Mouse (Mus musculus): ENCODE results near the gene Zbtb7b. TPM values are rescaled to one million over a fixed set of nuclear protein-coding genes. Genes with fewer than 3 reads are reported as not detected.
"Not testable (repeated sequence)": the region's sequence is repeated elsewhere in the genome, so short reads cannot be mapped to it uniquely, and the experiment has no call there.

Gene Zbtb7b
- polyA plus RNA-seq, 1 experiment from 2014 or later = 0.88 TPM

DNA sequence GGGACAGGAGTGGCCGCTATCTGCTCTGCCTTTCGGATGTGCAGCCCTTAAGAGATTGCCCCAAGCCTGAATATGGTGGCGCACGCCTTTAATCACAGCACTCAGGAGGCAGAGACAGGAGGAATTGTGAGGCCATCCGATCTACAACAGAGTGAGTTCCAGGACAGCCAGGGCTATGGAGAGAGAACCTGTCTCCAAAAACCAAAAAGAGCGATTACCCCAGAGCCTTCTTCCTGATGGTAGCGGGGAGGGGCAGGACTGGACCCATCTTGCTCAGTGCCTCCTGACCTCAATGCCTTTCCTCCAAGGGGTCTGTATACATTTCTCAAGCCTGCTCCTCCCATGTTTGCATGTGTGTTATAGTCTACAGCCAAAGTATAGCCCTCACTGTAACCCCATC is 34.4 kb upstream of the Zbtb7b start:
- ATAC-seq; H3K4me3 ChIP-seq (ENCODE audit: low read length); H3K9me3 ChIP-seq (ENCODE audit: control insufficient read depth, low read length); H3K27me3 ChIP-seq (replicated peaks; ENCODE audit: control insufficient read depth, insufficient read depth, low read length); H3K36me3 ChIP-seq (ENCODE audit: control insufficient read depth, insufficient read depth, low read length); H3K4me2 ChIP-seq (ENCODE audit: low read length); H3K9ac ChIP-seq (ENCODE audit: low read depth, low read length); H3K27ac ChIP-seq (ENCODE audit: low read depth, low read length): not testable (repeated sequence)
- H3K4me1 ChIP-seq (ENCODE audit: control insufficient read depth, insufficient read depth, low read depth, low read length) = peaks cover 14% of the 10 kb centered on the region
- WGBS = 95% methylated on average over 6 of the region's 7 CpGs

DNA sequence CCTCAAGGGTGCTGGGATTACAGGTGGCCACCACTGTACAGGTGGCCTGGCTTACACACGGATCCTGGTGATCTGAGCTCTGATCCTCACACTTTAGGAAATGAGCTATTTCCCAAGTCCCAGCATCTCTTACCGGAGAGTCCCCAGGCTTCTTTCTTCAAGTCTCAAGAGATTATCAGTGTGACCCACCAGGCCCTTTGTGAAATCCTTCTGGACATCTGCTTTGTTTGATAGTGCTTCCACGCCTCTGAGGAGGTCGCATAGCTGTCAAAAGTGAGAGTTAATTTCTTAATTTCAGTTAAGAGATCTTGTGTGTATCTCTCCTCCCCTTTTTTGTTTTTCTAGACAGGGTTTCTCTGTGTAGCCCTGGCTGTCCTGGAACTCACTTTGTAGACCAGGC is 31.3 kb upstream of the Zbtb7b start:
- Histone ChIP-seq H3K9ac (ENCODE audit: low read depth, low read length) (no peak overlapping the region), H3K4me3 (ENCODE audit: low read length) (no peak overlapping the region)

DNA sequence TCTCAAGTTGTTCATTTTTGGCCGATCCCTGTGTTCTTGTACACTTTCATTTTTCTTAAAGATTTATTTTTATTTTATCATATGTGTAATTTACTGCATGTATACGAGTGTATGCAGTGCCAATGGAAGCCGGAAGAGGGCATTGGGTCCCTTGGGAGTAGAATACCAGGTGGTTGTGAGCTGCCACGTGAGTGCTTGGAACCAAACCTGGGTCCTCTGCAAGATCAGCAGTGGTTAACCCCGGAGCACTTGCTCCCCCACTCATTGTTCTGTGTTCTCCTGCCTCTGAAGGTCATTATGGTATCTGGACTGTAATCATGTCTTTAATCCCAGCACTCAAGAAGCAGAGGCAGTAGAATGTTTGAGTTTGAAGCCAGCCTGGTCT is 30.6 kb upstream of the Zbtb7b start:
- no peak for ATAC-seq
- no peak overlapping the region for H3K9ac ChIP-seq (ENCODE audit: low read depth, low read length)
- H3K36me3 ChIP-seq (ENCODE audit: control insufficient read depth, insufficient read depth, low read length) = no peaks in the 10 kb centered on the region
- H3K9me3 ChIP-seq (ENCODE audit: control insufficient read depth, low read length) = no peaks in the 10 kb centered on the region
- H3K27me3 ChIP-seq (replicated peaks; ENCODE audit: control insufficient read depth, insufficient read depth, low read length) = no peaks in the 10 kb centered on the region
- H3K4me3 ChIP-seq (ENCODE audit: low read length) = no peak overlapping the region
- H3K4me2 ChIP-seq (ENCODE audit: low read length) = no peak overlapping the region
- 85% methylated on average over 5 of the region's 5 CpGs for WGBS
- no peak overlapping the region for H3K27ac ChIP-seq (ENCODE audit: low read depth, low read length)
- H3K4me1 ChIP-seq (ENCODE audit: control insufficient read depth, insufficient read depth, low read depth, low read length) = peaks cover 7% of the 10 kb centered on the region

More for the DNA sequence above, 31.3 kb upstream of the Zbtb7b start:
- Histone ChIP-seq H3K27me3 (replicated peaks; ENCODE audit: control insufficient read depth, insufficient read depth, low read length) (no peaks in the 10 kb centered on the region), H3K27ac (ENCODE audit: low read depth, low read length) (no peak overlapping the region), H3K36me3 (ENCODE audit: control insufficient read depth, insufficient read depth, low read length) (no peaks in the 10 kb centered on the region), H3K9me3 (ENCODE audit: control insufficient read depth, low read length) (no peaks in the 10 kb centered on the region), H3K4me2 (ENCODE audit: low read length) (no peak overlapping the region), H3K4me1 (ENCODE audit: control insufficient read depth, insufficient read depth, low read depth, low read length) (peaks cover 7% of the 10 kb centered on the region)
- 93% methylated on average over 4 of the region's 4 CpGs for WGBS
- no peak for ATAC-seq

DNA sequence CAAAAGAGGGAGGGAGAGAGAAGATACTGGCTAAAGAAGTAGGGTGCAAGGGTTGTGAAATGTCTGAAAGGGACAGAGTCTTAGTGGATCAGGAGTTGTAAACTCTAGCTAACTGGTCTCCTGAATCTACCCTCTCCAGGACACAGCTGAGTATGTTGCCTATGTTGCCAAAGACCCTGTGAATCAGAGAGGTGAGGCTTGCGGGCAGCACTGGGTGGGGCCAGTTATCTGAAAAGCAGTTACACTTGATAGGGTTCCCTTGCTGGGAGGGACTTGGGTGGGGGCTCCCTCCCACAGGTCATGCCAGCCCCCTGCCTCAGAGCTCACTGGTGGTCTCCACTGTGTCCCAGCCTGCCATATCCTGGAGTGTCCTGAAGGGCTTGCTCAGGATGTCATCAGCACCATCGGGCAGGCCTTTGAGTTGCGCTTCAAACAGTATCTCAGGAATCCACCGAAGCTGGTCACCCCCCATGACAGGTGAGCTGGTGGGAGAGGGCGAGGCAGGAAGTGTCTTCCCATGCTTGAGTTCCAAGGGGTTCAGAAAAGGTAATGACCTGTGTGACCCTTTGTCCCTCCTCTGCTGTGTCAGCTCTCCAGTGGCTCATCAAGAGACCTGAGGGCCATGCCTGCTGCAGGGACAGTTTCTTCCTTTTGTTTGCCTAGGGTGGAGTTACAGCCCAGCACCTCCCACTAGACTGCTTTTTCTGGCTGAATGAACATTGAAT is 30.0 kb upstream of the Zbtb7b start:
- H3K9ac ChIP-seq (ENCODE audit: low read depth, low read length) = no peak overlapping the region
- H3K4me1 ChIP-seq (ENCODE audit: control insufficient read depth, insufficient read depth, low read depth, low read length) = peaks cover 12% of the 10 kb centered on the region
- no peaks in the 10 kb centered on the region for H3K27me3 ChIP-seq (replicated peaks; ENCODE audit: control insufficient read depth, insufficient read depth, low read length)

DNA sequence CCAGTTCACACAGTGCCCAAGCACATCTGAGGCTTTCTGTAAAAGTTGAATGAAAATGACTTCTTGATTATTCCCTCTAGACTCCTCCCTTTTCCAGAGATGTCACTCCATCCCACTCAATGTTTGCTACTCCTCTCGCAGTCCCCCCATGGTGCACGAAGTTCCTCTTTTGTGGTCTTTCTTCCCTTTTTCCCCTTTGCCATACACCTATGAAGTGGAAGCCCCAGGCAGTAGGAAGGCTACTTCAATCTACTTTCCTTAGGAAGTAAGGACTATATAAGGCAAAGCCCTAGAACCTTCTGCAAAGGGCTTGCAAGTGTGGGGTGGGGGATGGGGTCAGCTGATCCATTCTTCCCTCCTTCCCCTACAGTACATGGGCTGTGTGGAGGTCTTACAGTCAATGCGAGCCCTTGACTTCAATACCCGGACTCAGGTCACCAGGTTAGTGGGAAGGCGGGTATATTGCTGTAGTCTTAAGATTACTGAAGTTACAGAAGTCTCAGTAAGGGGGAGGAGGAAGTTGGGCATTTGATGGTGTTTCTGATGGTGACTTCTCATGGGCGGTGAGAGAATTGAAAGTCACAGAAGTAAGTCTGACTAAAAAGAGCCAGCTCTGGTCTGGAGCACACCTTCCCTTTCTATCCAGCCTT is 28.1 kb upstream of the Zbtb7b start:
- WGBS = 76% methylated on average over 6 of the region's 6 CpGs
- Histone ChIP-seq H3K36me3 (ENCODE audit: control insufficient read depth, insufficient read depth, low read length) (no peaks in the 10 kb centered on the region), H3K4me2 (ENCODE audit: low read length) (peak overlapping the region; percentile 66), H3K27ac (ENCODE audit: low read depth, low read length) (no peak overlapping the region), H3K9ac (ENCODE audit: low read depth, low read length) (no peak overlapping the region), H3K4me3 (ENCODE audit: low read length) (peak overlapping the region; percentile 36), H3K9me3 (ENCODE audit: control insufficient read depth, low read length) (no peaks in the 10 kb centered on the region), H3K4me1 (ENCODE audit: control insufficient read depth, insufficient read depth, low read depth, low read length) (peaks cover 18% of the 10 kb centered on the region), H3K27me3 (replicated peaks; ENCODE audit: control insufficient read depth, insufficient read depth, low read length) (no peaks in the 10 kb centered on the region)
- ATAC-seq = no peak

More for the DNA sequence above, 30.0 kb upstream of the Zbtb7b start:
- no peaks in the 10 kb centered on the region for H3K9me3 ChIP-seq (ENCODE audit: control insufficient read depth, low read length)
- no peak overlapping the region for H3K4me2 ChIP-seq (ENCODE audit: low read length)
- H3K27ac ChIP-seq (ENCODE audit: low read depth, low read length) = no peak overlapping the region
- H3K4me3 ChIP-seq (ENCODE audit: low read length) = no peak overlapping the region
- 98% methylated on average over 5 of the region's 5 CpGs for WGBS
- ATAC-seq = no peak
- H3K36me3 ChIP-seq (ENCODE audit: control insufficient read depth, insufficient read depth, low read length) = no peaks in the 10 kb centered on the region

DNA sequence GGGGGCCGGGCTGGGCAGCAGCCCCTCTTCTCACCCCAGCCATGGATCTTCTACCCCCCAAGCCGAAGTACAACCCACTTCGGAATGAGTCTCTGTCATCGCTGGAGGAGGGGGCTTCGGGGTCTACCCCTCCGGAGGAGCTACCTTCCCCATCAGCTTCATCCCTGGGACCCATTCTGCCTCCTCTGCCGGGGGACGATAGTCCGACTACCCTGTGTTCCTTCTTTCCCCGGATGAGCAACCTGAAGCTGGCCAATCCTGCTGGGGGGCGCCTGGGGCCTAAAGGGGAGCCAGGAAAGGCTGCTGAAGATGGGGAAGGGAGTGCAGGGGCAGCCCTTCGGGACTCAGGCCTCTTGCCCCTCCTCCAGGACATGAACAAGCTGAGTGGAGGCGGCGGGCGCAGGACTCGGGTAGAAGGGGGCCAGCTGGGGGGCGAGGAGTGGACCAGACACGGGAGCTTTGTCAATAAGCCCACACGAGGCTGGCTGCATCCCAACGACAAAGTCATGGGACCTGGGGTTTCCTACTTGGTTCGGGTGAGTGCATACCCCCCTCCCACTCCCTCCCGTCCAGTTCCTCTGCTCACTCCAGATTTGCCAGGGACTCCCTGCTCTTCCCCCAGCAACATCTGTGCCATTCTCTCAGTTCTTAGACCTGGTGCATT is 27.4 kb upstream of the Zbtb7b start:
- Histone ChIP-seq H3K36me3 (ENCODE audit: control insufficient read depth, insufficient read depth, low read length) (no peaks in the 10 kb centered on the region), H3K27me3 (replicated peaks; ENCODE audit: control insufficient read depth, insufficient read depth, low read length) (no peaks in the 10 kb centered on the region), H3K4me3 (ENCODE audit: low read length) (peak overlapping the region; percentile 36), H3K4me1 (ENCODE audit: control insufficient read depth, insufficient read depth, low read depth, low read length) (peaks cover 24% of the 10 kb centered on the region), H3K9ac (ENCODE audit: low read depth, low read length) (peak overlapping the region; percentile 70), H3K9me3 (ENCODE audit: control insufficient read depth, low read length) (no peaks in the 10 kb centered on the region), H3K4me2 (ENCODE audit: low read length) (peak overlapping the region; percentile 66), H3K27ac (ENCODE audit: low read depth, low read length) (no peak overlapping the region; the same call in 1 of the 2 replicates)
- ATAC-seq = no peak
- 7% methylated on average over 21 of the region's 22 CpGs for WGBS

DNA sequence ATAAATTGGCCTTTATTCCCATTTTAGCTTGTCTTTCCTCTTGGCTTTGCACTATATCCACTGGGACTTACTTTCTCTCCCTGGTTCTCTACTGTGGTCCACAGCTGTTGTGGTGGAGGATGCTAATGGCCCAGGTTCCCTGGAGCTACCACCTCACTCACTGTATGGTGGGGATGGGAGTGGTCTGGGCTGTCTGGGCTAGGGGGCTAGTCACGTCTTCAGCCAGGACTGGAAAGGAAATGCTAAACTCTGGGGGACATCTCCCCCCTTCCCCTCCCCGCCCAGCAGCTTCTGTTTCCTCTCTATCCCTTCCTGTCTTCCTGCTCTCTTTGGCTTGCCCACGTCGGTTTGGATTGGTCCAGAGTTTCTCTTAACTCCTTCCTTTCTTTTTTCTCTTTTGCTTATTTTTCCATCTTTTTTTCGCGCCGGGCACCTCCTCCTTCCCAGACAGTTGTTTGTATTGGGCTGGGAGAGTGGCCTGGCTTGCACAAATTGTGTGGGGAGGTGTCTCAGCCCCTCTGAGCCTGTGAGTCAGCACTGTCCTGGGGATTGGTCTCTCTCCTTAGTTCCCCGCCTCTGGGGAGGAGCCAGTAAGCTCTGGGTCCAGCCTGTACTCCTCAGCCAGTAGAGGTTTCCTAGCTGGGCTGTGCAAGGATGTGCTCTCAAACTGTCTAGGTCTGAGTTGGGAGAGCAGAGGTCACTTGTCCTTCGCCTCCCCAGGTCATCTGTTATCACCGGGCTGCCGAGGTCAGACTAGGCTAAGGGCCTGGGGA is 26.6 kb upstream of the Zbtb7b start:
- no peaks in the 10 kb centered on the region for H3K27me3 ChIP-seq (replicated peaks; ENCODE audit: control insufficient read depth, insufficient read depth, low read length)
- peak overlapping the region; percentile 6; the same call in 1 of the 2 replicates for H3K27ac ChIP-seq (ENCODE audit: low read depth, low read length)
- H3K4me2 ChIP-seq (ENCODE audit: low read length) = peak overlapping the region; percentile 66
- ATAC-seq = peak; percentile 49
- WGBS = 8% methylated on average over 11 of the region's 11 CpGs
- peak overlapping the region; percentile 36 for H3K4me3 ChIP-seq (ENCODE audit: low read length)
- H3K36me3 ChIP-seq (ENCODE audit: control insufficient read depth, insufficient read depth, low read length) = no peaks in the 10 kb centered on the region
- no peaks in the 10 kb centered on the region for H3K9me3 ChIP-seq (ENCODE audit: control insufficient read depth, low read length)
- H3K9ac ChIP-seq (ENCODE audit: low read depth, low read length) = peak overlapping the region; percentile 70
- peaks cover 27% of the 10 kb centered on the region for H3K4me1 ChIP-seq (ENCODE audit: control insufficient read depth, insufficient read depth, low read depth, low read length)

DNA sequence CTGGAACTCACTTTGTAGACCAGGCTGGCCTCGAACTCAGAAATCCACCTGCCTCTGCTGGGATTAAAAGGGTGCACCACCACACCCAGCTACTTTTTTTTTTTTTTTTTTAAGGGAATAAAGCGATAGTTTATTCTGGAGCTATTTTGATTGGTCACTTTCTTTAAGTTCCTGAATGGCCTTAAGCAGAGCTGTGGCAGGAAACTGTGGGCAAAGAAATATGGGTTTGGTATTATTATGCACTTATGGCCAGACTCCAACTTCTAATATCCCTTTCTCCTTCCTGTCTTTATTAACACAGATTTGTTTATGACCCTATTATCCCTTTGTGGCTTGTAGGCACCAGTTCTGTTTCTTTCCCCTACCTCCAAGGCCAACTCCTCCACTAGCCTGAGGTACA is 25.8 kb upstream of the Zbtb7b start:
- Histone ChIP-seq H3K9ac (ENCODE audit: low read depth, low read length) (no peak overlapping the region), H3K9me3 (ENCODE audit: control insufficient read depth, low read length) (no peaks in the 10 kb centered on the region), H3K4me1 (ENCODE audit: control insufficient read depth, insufficient read depth, low read depth, low read length) (peaks cover 27% of the 10 kb centered on the region), H3K36me3 (ENCODE audit: control insufficient read depth, insufficient read depth, low read length) (no peaks in the 10 kb centered on the region), H3K4me3 (ENCODE audit: low read length) (no peak overlapping the region), H3K4me2 (ENCODE audit: low read length) (no peak overlapping the region), H3K27ac (ENCODE audit: low read depth, low read length) (no peak overlapping the region), H3K27me3 (replicated peaks; ENCODE audit: control insufficient read depth, insufficient read depth, low read length) (no peaks in the 10 kb centered on the region)
- no peak for ATAC-seq
- 54% methylated on average over 2 of the region's 2 CpGs for WGBS
